ENCODE assay signal across 21 mouse cellular contexts in the genomic region with DNA sequence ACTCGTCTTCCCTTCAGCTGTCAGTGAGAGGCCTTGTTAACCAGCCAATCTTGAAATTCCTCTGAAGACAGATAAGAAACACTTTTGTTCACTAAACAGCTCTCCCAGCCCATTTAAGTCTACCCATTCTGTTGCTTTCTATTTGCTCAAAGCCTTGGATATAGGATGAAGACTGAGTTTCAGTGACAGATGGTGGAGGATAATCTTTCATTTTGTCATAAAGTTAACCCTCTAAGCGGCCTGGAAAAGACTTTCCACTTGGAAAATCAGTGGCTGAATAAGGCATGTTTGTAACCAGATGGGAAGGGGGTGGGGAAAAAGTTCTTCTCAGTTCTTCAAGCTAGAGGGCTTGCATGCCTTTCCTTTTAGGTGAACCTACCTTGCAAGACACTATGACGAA. TPM values are rescaled to one million over a fixed set of nuclear protein-coding genes. Genes with fewer than 3 reads are reported as not detected.
DNase-seq lines count a peak whose midpoint lies in the region; ATAC-seq lines count a peak whose summit lies in the region.
"Had no signal": no experiment of that assay in that cellular context is flagged by ENCODE, and none has a peak within 500 bp of the region (broad histone marks: within the 10 kb centered on the region; RNA-seq: fewer than 3 reads in every experiment).

No protein-coding gene starts in this region.

- 55% methylated on average over 3 of the region's 3 CpGs for WGBS in forebrain, embryonic 16.5 days
- 56% methylated on average over 3 of the region's 3 CpGs for WGBS in forebrain, embryonic 13.5 days
- 17% methylated on average over 3 of the region's 3 CpGs for WGBS in heart, embryonic 14.5 days

- H3K9me3 ChIP-seq in forebrain, embryonic 16.5 days (ENCODE audit: control insufficient read depth, low read length), result no peaks in the 10 kb centered on the region
- no peaks in the 10 kb centered on the region for H3K9me3 ChIP-seq in forebrain, embryonic 13.5 days (replicated peaks)
- no peaks in the 10 kb centered on the region for H3K9me3 ChIP-seq in heart, embryonic 14.5 days (ENCODE audit: control insufficient read depth, low read length)
- H3K9me3 ChIP-seq: embryonic facial prominence, embryonic 13.5 days; liver, embryonic 12.5 days; megakaryocyte, embryonic 14.5 days; midbrain, embryonic 15.5 days had no signal

- ATAC-seq in forebrain, embryonic 16.5 days, result 0 out of 2 replicates have a peak, but pooled peaks have one; percentile 45
- no peak for ATAC-seq in forebrain, embryonic 13.5 days
- no peak for ATAC-seq in heart, embryonic 14.5 days (ENCODE audit: insufficient number of reproducible peaks, insufficient read depth, low FRiP score, low read depth)
- ATAC-seq: inflammation-experienced regulatory T-cells, adult 6 months; liver, embryonic 12.5 days; midbrain, embryonic 15.5 days had no signal

- no peak overlapping the region for H3K27ac ChIP-seq in forebrain, embryonic 16.5 days (ENCODE audit: low read length)
- no peak overlapping the region for H3K27ac ChIP-seq in forebrain, embryonic 13.5 days
- H3K27ac ChIP-seq in heart, embryonic 14.5 days (replicated peaks in 1 of 2; ENCODE audit: control insufficient read depth in 1 of 2, insufficient read depth in 1 of 2, low read depth in 2 of 2, low read length in 2 of 2), result no peak overlapping the region
- H3K27ac ChIP-seq: embryonic facial prominence, embryonic 13.5 days; gastrocnemius, adult 2 months; left cerebral cortex, adult 2 months; liver, embryonic 12.5 days; midbrain, embryonic 15.5 days had no signal

- no peak overlapping the region for H3K9ac ChIP-seq in forebrain, embryonic 16.5 days (replicated peaks; ENCODE audit: low read depth, low read length)
- H3K9ac ChIP-seq in forebrain, embryonic 13.5 days, result no peak overlapping the region
- no peak overlapping the region for H3K9ac ChIP-seq in heart, embryonic 14.5 days (ENCODE audit: low read length)
- H3K9ac ChIP-seq: embryonic facial prominence, embryonic 13.5 days; liver, embryonic 12.5 days; midbrain, embryonic 15.5 days had no signal

- H3K4me2 ChIP-seq in forebrain, embryonic 16.5 days (ENCODE audit: low read length), result no peak overlapping the region
- H3K4me2 ChIP-seq in forebrain, embryonic 13.5 days, result no peak overlapping the region
- peak overlapping the region; percentile 44 for H3K4me2 ChIP-seq in heart, embryonic 14.5 days (ENCODE audit: low read length)
- H3K4me2 ChIP-seq: embryonic facial prominence, embryonic 13.5 days; liver, embryonic 12.5 days; midbrain, embryonic 15.5 days had no signal

- no peaks in the 10 kb centered on the region; the same call in 1 of the 2 replicates for H3K4me1 ChIP-seq in forebrain, embryonic 16.5 days (replicated peaks; ENCODE audit: control insufficient read depth, insufficient read depth, low read length)
- H3K4me1 ChIP-seq in forebrain, embryonic 13.5 days, result no peaks in the 10 kb centered on the region
- peaks cover 0 to 7% of the 10 kb centered on the region in 2 experiments; a peak in 2 of 4 replicates for H3K4me1 ChIP-seq in heart, embryonic 14.5 days (ENCODE audit: control insufficient read depth in 2 of 2, insufficient read depth in 2 of 2, low read length in 2 of 2)
- H3K4me1 ChIP-seq: embryonic facial prominence, embryonic 13.5 days; liver, embryonic 12.5 days; midbrain, embryonic 15.5 days had no signal

- no peak for DNase-seq in heart, postnatal 4 days
- peak; percentile 13 to 17 for DNase-seq in right cerebral cortex, adult 2 months (ENCODE audit: low spot score in 2 of 2)
- no peak for DNase-seq in right cerebral cortex, postnatal 36 days (ENCODE audit: low spot score in 2 of 2)
- DNase-seq in telencephalon, adult 2 months (ENCODE audit: low read depth, low spot score), result peak; percentile 10
- DNase-seq in spleen, postnatal 14 days (ENCODE audit: low spot score in 2 of 2), result no peak
- DNase-seq: B cell, adult 2 months; cerebellum, adult 9-10 months; gastrocnemius, adult 2 months; kidney, adult 2 months; kidney, postnatal 10 days; lung, adult 2 months; thymus, postnatal 36 days had no signal

- no peaks in the 10 kb centered on the region for H3K27me3 ChIP-seq in forebrain, embryonic 16.5 days (replicated peaks; ENCODE audit: control insufficient read depth, insufficient read depth, low read length)
- no peaks in the 10 kb centered on the region for H3K27me3 ChIP-seq in forebrain, embryonic 13.5 days
- H3K27me3 ChIP-seq in heart, embryonic 14.5 days (ENCODE audit: control insufficient read depth, insufficient read depth, low read length), result no peaks in the 10 kb centered on the region
- H3K27me3 ChIP-seq: embryonic facial prominence, embryonic 13.5 days; liver, embryonic 12.5 days; megakaryocyte, embryonic 14.5 days; midbrain, embryonic 15.5 days had no signal

- H3K4me3 ChIP-seq in forebrain, embryonic 16.5 days (replicated peaks; ENCODE audit: low read length), result no peak overlapping the region
- H3K4me3 ChIP-seq in forebrain, embryonic 13.5 days, result no peak overlapping the region
- H3K4me3 ChIP-seq in heart, embryonic 14.5 days (ENCODE audit: control insufficient read depth in 1 of 2, insufficient read depth in 1 of 2, low read depth in 1 of 2, low read length in 2 of 2), result no peak overlapping the region
- H3K4me3 ChIP-seq: embryonic facial prominence, embryonic 13.5 days; gastrocnemius, adult 2 months; left cerebral cortex, adult 2 months; liver, embryonic 12.5 days; megakaryocyte, embryonic 14.5 days; midbrain, embryonic 15.5 days had no signal

- H3K36me3 ChIP-seq in forebrain, embryonic 16.5 days (ENCODE audit: control insufficient read depth, insufficient read depth), result no peaks in the 10 kb centered on the region
- no peaks in the 10 kb centered on the region for H3K36me3 ChIP-seq in forebrain, embryonic 13.5 days (ENCODE audit: poor library complexity, severe bottlenecking)
- H3K36me3 ChIP-seq in heart, embryonic 14.5 days (ENCODE audit: control insufficient read depth, insufficient read depth, low read length), result no peaks in the 10 kb centered on the region
- H3K36me3 ChIP-seq: embryonic facial prominence, embryonic 13.5 days; liver, embryonic 12.5 days; midbrain, embryonic 15.5 days had no signal

RNA-seq across cellular contexts. Expression of a gene that starts 29.7 kb away (rescaled TPM):
- 134 and 162 TPM in 2 replicates for polyA plus RNA-seq in forebrain, embryonic 16.5 days (2015; fragmentation: Nextera tagmentation; extraction: Ambion mirVana)
- 125 and 130 TPM in 2 replicates for polyA plus RNA-seq in forebrain, embryonic 13.5 days (2015; fragmentation: Nextera tagmentation; extraction: Ambion mirVana)
- polyA plus RNA-seq in heart, embryonic 14.5 days (2014; fragmentation: Nextera tagmentation; extraction: Ambion mirVana), result 125 and 129 TPM in 2 replicates
- 10 to 100 TPM; 93.1 to 99.6 TPM for total RNA-seq in heart, postnatal 4 days (2021)

Comparison
In these comparisons a context has a peak if more than half of its experiments do, and no peak if none do; other contexts are left out.
1. DNase-seq: peak in right cerebral cortex, adult 2 months (2 of 2) and telencephalon, adult 2 months (single experiment); none in heart, postnatal 4 days (single experiment), right cerebral cortex, postnatal 36 days (0 of 2) and spleen, postnatal 14 days (0 of 2).